16 mouse cellular contexts compared by ENCODE assay signal in genomic region chr8:119738129-119738907, GRCm38 (mm10).
"Had no signal": no experiment of that assay in that cellular context is flagged by ENCODE, and none has a peak within 500 bp of the region (broad histone marks: within the 10 kb centered on the region; RNA-seq: fewer than 3 reads in every experiment).

No protein-coding gene starts in this region.

- DNase-seq: kidney, adult 18-20 months; kidney, postnatal 10 days; lung, embryonic 14.5 days; lung, postnatal 10 days; lung, postnatal 4 days; retina, postnatal 1 day; right cerebral cortex, postnatal 14 days; thymus, adult 18-20 months; thymus, postnatal 14 days had no signal

- H3K36me3 ChIP-seq: intestine, embryonic 15.5 days; limb, embryonic 10.5 days; midbrain, embryonic 12.5 days; neural tube, embryonic 13.5 days had no signal

- H3K4me3 ChIP-seq: intestine, embryonic 15.5 days; left cerebral cortex, adult 2 months; limb, embryonic 10.5 days; megakaryocyte, embryonic 14.5 days; midbrain, embryonic 12.5 days; neural tube, embryonic 13.5 days had no signal

- ATAC-seq: midbrain, embryonic 16.5 days had no signal

- H3K9ac ChIP-seq: intestine, embryonic 15.5 days; lung, embryonic 14.5 days; midbrain, embryonic 12.5 days; neural tube, embryonic 13.5 days had no signal

- H3K27ac ChIP-seq: intestine, embryonic 15.5 days; left cerebral cortex, adult 2 months; limb, embryonic 10.5 days; midbrain, embryonic 12.5 days; neural tube, embryonic 13.5 days had no signal

- H3K27me3 ChIP-seq: intestine, embryonic 15.5 days; neural tube, embryonic 13.5 days had no signal

- H3K9me3 ChIP-seq: intestine, embryonic 15.5 days; limb, embryonic 10.5 days; megakaryocyte, embryonic 14.5 days; midbrain, embryonic 12.5 days; neural tube, embryonic 13.5 days had no signal

- H3K4me2 ChIP-seq: intestine, embryonic 15.5 days; lung, embryonic 14.5 days; midbrain, embryonic 12.5 days; neural tube, embryonic 13.5 days had no signal

- H3K4me1 ChIP-seq: midbrain, embryonic 12.5 days; neural tube, embryonic 13.5 days had no signal
